Mouse (Mus musculus): ENCODE measurements around the gene Mdm2.

GRCm38 (mm10) chr10:117667663-117668507 is 42.7 kb downstream of the Mdm2 start:
- no peak for TF ChIP-seq CTCF (IDR thresholded peaks at IDR 0.05; ENCODE audit: control insufficient read depth, insufficient read depth, insufficient read length)
- TF ChIP-seq FOSL1 (IDR thresholded peaks at IDR 0.05; ENCODE audit: insufficient read depth, low read length, poor library complexity, severe bottlenecking) = no peak
- TF ChIP-seq MYOG (IDR thresholded peaks at IDR 0.05; ENCODE audit: control insufficient read depth, extremely low read depth, insufficient read length) = no peak
- TF ChIP-seq CEBPB (IDR thresholded peaks at IDR 0.05; ENCODE audit: low read depth) = no peak
- no peak for TF ChIP-seq USF1 (IDR thresholded peaks at IDR 0.05; ENCODE audit: low read depth)
- no peak for TF ChIP-seq MAX (IDR thresholded peaks at IDR 0.05)

Data from C2C12 (cell line).